Mouse (Mus musculus) lung, embryonic 15.5 days (tissue): Measurements from ENCODE around the gene P2ry12. TPM values are rescaled to one million over a fixed set of nuclear protein-coding genes. Genes with fewer than 3 reads are reported as not detected.

Source experiments
- ATAC-seq: fragments of 200-750 bp; cut with Nextera tagmentation; 2 replicates; pipeline ENCODE4 v1.8.0; 2017; ENCODE audit warnings: moderate number of reproducible peaks, borderline replicate concordance; ENCODE audit not compliant: low FRiP score, low TSS enrichment; ENCODE audit errors: extremely low read depth
- H3K27ac ChIP-seq: fragments of 300-500 bp; sonication (generic); 2 replicates; pipeline ENCODE4 v1.5.1; 2015; ENCODE audit warnings: moderate library complexity, mild to moderate bottlenecking, inconsistent platforms
- H3K27me3 ChIP-seq: fragments of 300-500 bp; sonication (generic); 2 replicates; pipeline ENCODE4 v1.6.1; 2015; ENCODE audit warnings: inconsistent platforms
- H3K36me3 ChIP-seq: fragments of 300-500 bp; sonication (generic); 2 replicates; pipeline ENCODE4 v1.6.1; 2015; ENCODE audit warnings: inconsistent platforms
- H3K4me1 ChIP-seq: fragments of 300-500 bp; sonication (generic); 2 replicates; pipeline ENCODE4 v1.6.1; 2015; ENCODE audit warnings: inconsistent platforms
- H3K4me2 ChIP-seq: fragments of 300-500 bp; sonication (generic); 2 replicates; pipeline ENCODE4 v1.6.1; 2015; ENCODE audit warnings: inconsistent platforms, mild to moderate bottlenecking, moderate library complexity
- H3K4me3 ChIP-seq: fragments of 300-500 bp; sonication (generic); 2 replicates; pipeline ENCODE4 v1.5.1; 2015; ENCODE audit warnings: mild to moderate bottlenecking, inconsistent platforms
- H3K9ac ChIP-seq: fragments of 300-500 bp; sonication (generic); 2 replicates; pipeline ENCODE4 v1.6.1; 2015; ENCODE audit warnings: inconsistent platforms
- H3K9me3 ChIP-seq: fragments of 300-500 bp; sonication (generic); 2 replicates; pipeline ENCODE4 v1.6.1; 2016; ENCODE audit warnings: inconsistent platforms
- WGBS: fragments of 180-500 bp; shearing (Covaris S2); methylation state at CpG from one replicate; pipeline ENCODE4 v1.1.7; 2015; 5-methylcytosine and 5-hydroxymethylcytosine counted together
- polyA plus RNA-seq: library from polyadenylated mRNA; unstranded; fragments of >200 nt; fragmentation: Nextera tagmentation; extraction: Ambion mirVana; gene quantifications from 2 replicates; pipeline ENCODE4 v1.2.1, GENCODE M21; 2015

P2ry12 gene
- polyA plus RNA-seq, 1 experiment from 2014 or later = 2.8 TPM

DNA sequence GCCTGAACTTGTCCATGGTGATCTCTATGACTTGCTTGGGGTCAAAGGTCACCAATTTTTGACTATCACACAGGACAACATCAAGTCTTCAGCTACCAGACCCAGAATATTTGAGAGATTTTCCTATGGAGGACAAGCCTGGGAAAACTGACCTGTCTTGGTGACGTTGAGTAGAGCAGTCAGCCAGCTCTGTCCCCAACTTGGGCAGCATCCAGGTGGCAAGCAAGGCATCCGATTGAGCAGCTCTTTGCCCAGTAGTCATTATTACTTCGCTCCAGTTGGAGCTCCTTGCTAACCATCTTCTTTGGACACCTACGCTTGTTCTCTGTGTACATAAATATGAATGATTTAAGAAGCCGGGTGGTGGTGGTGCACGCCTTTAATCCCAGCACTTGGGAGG is 8.1 kb upstream of the P2ry12 start:
- Histone ChIP-seq H3K4me2 (no peak overlapping the region), H3K27me3 (no peaks in the 10 kb centered on the region), H3K4me3 (no peak overlapping the region), H3K9ac (no peak overlapping the region), H3K36me3 (no peaks in the 10 kb centered on the region), H3K4me1 (no peaks in the 10 kb centered on the region), H3K9me3 (no peaks in the 10 kb centered on the region), H3K27ac (no peak overlapping the region)
- no peak for ATAC-seq
- WGBS = 91% methylated on average over 6 of the region's 6 CpGs

DNA sequence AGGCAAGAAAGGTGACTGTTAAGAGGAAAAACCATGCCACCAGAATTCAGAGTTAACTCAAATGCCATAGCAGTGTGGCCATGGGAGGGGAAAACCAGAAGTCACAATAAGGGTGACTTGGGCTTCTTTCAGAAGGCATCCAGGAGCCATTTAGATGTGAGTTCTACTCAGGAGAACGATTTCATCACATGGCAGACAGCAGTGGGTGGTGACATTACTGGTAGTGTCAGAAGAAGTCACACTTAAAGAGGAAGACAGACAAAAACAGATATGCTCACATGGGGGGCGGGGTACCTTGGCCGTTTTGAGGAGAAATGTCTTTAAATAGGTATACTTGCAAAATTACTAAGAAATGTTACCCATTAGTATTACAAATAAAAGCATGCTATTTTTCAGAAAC is 1.3 kb upstream of the P2ry12 start:
- H3K27ac ChIP-seq = no peak overlapping the region
- H3K9me3 ChIP-seq = no peaks in the 10 kb centered on the region
- no peaks in the 10 kb centered on the region for H3K4me1 ChIP-seq
- no peak overlapping the region for H3K4me3 ChIP-seq
- no peak overlapping the region for H3K4me2 ChIP-seq
- WGBS = 79% methylated on average over 3 of the region's 3 CpGs
- no peak for ATAC-seq
- no peaks in the 10 kb centered on the region for H3K36me3 ChIP-seq
- no peaks in the 10 kb centered on the region for H3K27me3 ChIP-seq
- H3K9ac ChIP-seq = no peak overlapping the region

GRCm38 (mm10) chr3:59263417-59263816 is 746 bp upstream of the P2ry12 start:
- Histone ChIP-seq H3K4me2 (no peak overlapping the region), H3K27me3 (no peaks in the 10 kb centered on the region), H3K9me3 (no peaks in the 10 kb centered on the region), H3K36me3 (no peaks in the 10 kb centered on the region), H3K4me1 (no peaks in the 10 kb centered on the region), H3K9ac (no peak overlapping the region), H3K27ac (no peak overlapping the region), H3K4me3 (no peak overlapping the region)
- ATAC-seq = no peak
- 74% methylated on average over 2 of the region's 2 CpGs for WGBS

DNA sequence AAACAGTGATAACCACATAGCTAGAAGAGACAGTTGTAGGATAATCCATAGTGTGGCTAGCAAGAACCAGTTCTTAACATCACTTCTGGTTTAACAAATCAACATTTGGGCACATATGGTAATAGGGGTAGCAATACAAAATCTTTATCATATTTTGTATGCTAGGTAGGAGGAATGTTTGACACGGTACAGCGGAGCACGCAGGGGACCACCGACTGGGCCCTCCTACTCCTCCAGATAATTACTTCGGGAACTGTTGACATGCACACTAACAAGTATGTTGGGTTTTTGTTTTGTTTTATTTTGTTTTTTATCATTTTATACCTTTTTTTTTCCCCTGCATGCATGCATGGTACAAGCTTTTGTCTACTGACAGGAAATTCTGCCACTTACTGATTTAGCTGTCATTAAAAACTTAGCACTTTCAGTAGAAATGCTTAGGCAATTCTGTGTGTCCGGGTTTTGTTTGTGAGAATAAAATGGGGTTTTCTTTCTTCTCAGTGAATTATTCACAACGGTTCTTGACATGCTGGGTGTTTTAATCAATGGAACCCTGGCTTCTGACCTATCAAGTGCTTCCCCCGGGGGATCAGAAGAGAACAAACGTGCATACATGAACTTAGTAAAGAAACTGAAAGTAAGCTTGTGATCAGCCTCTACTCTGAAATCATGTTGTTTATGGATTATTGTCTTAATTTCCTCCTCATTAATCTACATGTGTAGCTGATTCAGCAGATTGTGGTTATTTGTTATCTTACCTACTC is 780 bp downstream of the P2ry12 start:
- H3K9me3 ChIP-seq = no peaks in the 10 kb centered on the region
- H3K9ac ChIP-seq = no peak overlapping the region
- no peak overlapping the region for H3K27ac ChIP-seq
- no peaks in the 10 kb centered on the region for H3K36me3 ChIP-seq
- H3K4me2 ChIP-seq = no peak overlapping the region
- ATAC-seq = no peak
- 0 out of 2 replicates have a peak, but pooled peaks cover 3% of the 10 kb centered on the region for H3K4me1 ChIP-seq
- H3K27me3 ChIP-seq = no peaks in the 10 kb centered on the region
- H3K4me3 ChIP-seq = no peak overlapping the region
- WGBS = 65% methylated on average over 9 of the region's 9 CpGs

- H3K36me3 ChIP-seq = no peaks in the 10 kb centered on the region
- no peaks in the 10 kb centered on the region for H3K9me3 ChIP-seq
- no peak overlapping the region for H3K4me2 ChIP-seq
- WGBS = 47% methylated on average over 5 of the region's 5 CpGs
- no peak for ATAC-seq
- no peak overlapping the region for H3K27ac ChIP-seq
- no peaks in the 10 kb centered on the region for H3K27me3 ChIP-seq
- no peak overlapping the region for H3K4me3 ChIP-seq
- H3K4me1 ChIP-seq = 0 out of 2 replicates have a peak, but pooled peaks cover 3% of the 10 kb centered on the region
- no peak overlapping the region for H3K9ac ChIP-seq
These were observed 1.9 kb downstream of the P2ry12 start for GRCm38 (mm10) chr3:59260745-59261144.

- Histone ChIP-seq H3K36me3 (no peaks in the 10 kb centered on the region), H3K27me3 (no peaks in the 10 kb centered on the region), H3K4me3 (no peak overlapping the region), H3K27ac (no peak overlapping the region), H3K9ac (no peak overlapping the region), H3K9me3 (no peaks in the 10 kb centered on the region), H3K4me2 (no peak overlapping the region), H3K4me1 (0 out of 2 replicates have a peak, but pooled peaks cover 3% of the 10 kb centered on the region)
- 76% methylated on average over 20 of the region's 20 CpGs for WGBS
- ATAC-seq = no peak
These were observed 4.7 kb downstream of the P2ry12 start for GRCm38 (mm10) chr3:59257740-59258664.

DNA sequence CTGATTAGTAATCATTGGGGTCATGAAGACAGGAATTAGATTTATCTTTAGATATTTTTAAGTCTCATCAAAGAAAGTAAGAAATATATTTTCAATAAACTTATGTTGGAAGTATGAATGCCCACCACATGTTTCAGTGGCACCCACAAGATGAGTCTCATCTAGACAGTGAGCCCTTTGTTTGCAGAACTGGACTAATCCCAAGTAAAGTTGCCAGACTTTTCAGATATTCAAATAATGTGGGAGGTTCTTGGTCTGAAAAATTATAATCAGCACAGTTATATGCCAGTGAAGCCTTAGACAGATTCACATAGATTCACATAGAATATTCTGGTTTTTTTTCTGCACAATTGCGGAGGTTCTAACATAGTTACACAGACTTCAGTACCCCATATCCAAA is 12.2 kb downstream of the P2ry12 start:
- no peaks in the 10 kb centered on the region for H3K4me1 ChIP-seq
- H3K4me2 ChIP-seq = no peak overlapping the region
- H3K4me3 ChIP-seq = no peak overlapping the region
- no peak for ATAC-seq
- no peaks in the 10 kb centered on the region for H3K36me3 ChIP-seq
- no peak overlapping the region for H3K27ac ChIP-seq
- 95% methylated on average over 1 of the region's 1 CpGs for WGBS
- H3K9me3 ChIP-seq = no peaks in the 10 kb centered on the region
- H3K9ac ChIP-seq = no peak overlapping the region
- no peaks in the 10 kb centered on the region for H3K27me3 ChIP-seq

DNA sequence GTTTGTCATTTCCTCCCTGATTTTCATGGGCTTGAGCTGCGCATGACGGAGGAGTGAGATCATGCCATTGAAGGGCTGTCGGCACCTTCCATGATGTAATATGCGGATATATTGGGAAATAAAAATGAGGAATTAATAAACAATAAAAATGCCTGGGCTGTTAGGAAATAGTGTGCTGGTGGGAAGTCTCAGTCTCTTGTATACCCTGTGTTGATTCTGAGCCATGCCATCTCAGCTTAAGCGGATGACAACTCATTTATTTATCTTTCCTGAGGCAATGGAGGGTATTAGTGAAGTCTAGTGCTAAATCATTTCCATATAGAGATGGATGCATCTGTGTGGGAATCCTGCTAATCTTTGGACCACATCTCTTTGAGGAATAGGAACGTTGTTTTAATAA is 14.6 kb downstream of the P2ry12 start:
- no peaks in the 10 kb centered on the region for H3K27me3 ChIP-seq
- H3K4me3 ChIP-seq = no peak overlapping the region
- no peak overlapping the region for H3K27ac ChIP-seq
- no peaks in the 10 kb centered on the region for H3K36me3 ChIP-seq
- no peaks in the 10 kb centered on the region for H3K9me3 ChIP-seq
- H3K9ac ChIP-seq = no peak overlapping the region
- H3K4me2 ChIP-seq = no peak overlapping the region
- H3K4me1 ChIP-seq = no peaks in the 10 kb centered on the region
- WGBS = 63% methylated on average over 6 of the region's 6 CpGs
- ATAC-seq = no peak

GRCm38 (mm10) chr3:59243384-59243783 is 19.3 kb downstream of the P2ry12 start:
- H3K36me3 ChIP-seq = no peaks in the 10 kb centered on the region
- no peaks in the 10 kb centered on the region for H3K9me3 ChIP-seq
- H3K4me2 ChIP-seq = no peak overlapping the region
- H3K4me3 ChIP-seq = no peak overlapping the region
- no peak for ATAC-seq
- H3K27ac ChIP-seq = no peak overlapping the region
- no peaks in the 10 kb centered on the region for H3K27me3 ChIP-seq
- no peak overlapping the region for H3K9ac ChIP-seq
- 58% methylated on average over 6 of the region's 6 CpGs for WGBS
- H3K4me1 ChIP-seq = no peaks in the 10 kb centered on the region

- 56% methylated on average over 5 of the region's 5 CpGs for whole genome bisulfite sequencing
- no peak overlapping the region for H3K4me2 ChIP-seq
- H3K9me3 ChIP-seq = no peaks in the 10 kb centered on the region
- no peaks in the 10 kb centered on the region for H3K27me3 ChIP-seq
- H3K4me1 ChIP-seq = no peaks in the 10 kb centered on the region
- no peaks in the 10 kb centered on the region for H3K36me3 ChIP-seq
- ATAC-seq = no peak
- H3K9ac ChIP-seq = no peak overlapping the region
- no peak overlapping the region for H3K27ac ChIP-seq
- H3K4me3 ChIP-seq = no peak overlapping the region
These were observed 27.8 kb downstream of the P2ry12 start for GRCm38 (mm10) chr3:59234878-59235277.

DNA sequence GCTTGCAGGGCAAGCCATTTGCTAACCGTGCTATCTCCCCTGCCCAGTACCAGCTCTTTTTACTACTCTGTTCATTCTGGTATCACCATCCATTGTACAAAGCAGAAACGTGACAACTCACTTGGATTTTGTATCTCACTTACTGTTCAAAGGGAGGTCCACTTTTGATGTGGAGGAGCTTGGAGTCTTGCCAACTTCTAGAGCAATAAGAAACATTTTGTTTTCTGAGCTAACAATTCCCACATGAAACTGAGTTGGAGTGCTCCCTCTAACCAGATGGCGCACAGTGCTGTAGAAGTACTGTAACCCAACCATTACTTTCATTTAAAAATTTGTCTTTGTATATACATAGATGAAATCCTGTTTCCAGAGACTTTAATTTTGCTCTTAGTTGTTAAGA is 31.8 kb downstream of the P2ry12 start:
- Histone ChIP-seq H3K9ac (no peak overlapping the region), H3K4me1 (peaks cover 15% of the 10 kb centered on the region; the same call in 1 of the 2 replicates), H3K27me3 (no peaks in the 10 kb centered on the region), H3K9me3 (no peaks in the 10 kb centered on the region), H3K27ac (peak overlapping the region; percentile 89), H3K4me3 (no peak overlapping the region), H3K36me3 (no peaks in the 10 kb centered on the region), H3K4me2 (no peak overlapping the region)
- ATAC-seq = no peak
- WGBS = 27% methylated on average over 3 of the region's 3 CpGs
